Mouse (Mus musculus) brain, embryonic 14.5 days (tissue): ENCODE measurements around the gene Slc12a6. TPM values are rescaled to one million over a fixed set of nuclear protein-coding genes. Genes with fewer than 3 reads are reported as not detected.

Experiments used
- DNase-seq: peaks from one replicate; pipeline ENCODE4 v3.0.0-alpha.2; 2011; ENCODE audit warnings: low read depth
- CTCF ChIP-seq: fragments of 200-500 bp; IDR thresholded peaks from 2 replicates; pipeline ENCODE4 v1.5.1; 2012; ENCODE audit warnings: inconsistent platforms, mild to moderate bottlenecking, moderate library complexity, borderline replicate concordance; ENCODE audit not compliant: insufficient read depth, insufficient read length; ENCODE audit errors: extremely low read depth
- POLR2A ChIP-seq: fragments of 200-500 bp; IDR thresholded peaks from 2 replicates; pipeline ENCODE4 v1.6.1; 2012; ENCODE audit warnings: mild to moderate bottlenecking, inconsistent platforms, borderline replicate concordance; ENCODE audit not compliant: poor library complexity, insufficient read depth, insufficient read length, severe bottlenecking; ENCODE audit errors: extremely low read depth
- polyA plus RNA-seq: library from polyadenylated mRNA; depleted of rRNA; stranded (reverse); fragments of >200 nt; gene quantifications from 2 replicates; pipeline ENCODE4 v1.2.3, GENCODE M21; 2012; rRNA removed

Gene Slc12a6
- 48.3 and 52.9 TPM in 2 replicates for polyA plus RNA-seq

DNA sequence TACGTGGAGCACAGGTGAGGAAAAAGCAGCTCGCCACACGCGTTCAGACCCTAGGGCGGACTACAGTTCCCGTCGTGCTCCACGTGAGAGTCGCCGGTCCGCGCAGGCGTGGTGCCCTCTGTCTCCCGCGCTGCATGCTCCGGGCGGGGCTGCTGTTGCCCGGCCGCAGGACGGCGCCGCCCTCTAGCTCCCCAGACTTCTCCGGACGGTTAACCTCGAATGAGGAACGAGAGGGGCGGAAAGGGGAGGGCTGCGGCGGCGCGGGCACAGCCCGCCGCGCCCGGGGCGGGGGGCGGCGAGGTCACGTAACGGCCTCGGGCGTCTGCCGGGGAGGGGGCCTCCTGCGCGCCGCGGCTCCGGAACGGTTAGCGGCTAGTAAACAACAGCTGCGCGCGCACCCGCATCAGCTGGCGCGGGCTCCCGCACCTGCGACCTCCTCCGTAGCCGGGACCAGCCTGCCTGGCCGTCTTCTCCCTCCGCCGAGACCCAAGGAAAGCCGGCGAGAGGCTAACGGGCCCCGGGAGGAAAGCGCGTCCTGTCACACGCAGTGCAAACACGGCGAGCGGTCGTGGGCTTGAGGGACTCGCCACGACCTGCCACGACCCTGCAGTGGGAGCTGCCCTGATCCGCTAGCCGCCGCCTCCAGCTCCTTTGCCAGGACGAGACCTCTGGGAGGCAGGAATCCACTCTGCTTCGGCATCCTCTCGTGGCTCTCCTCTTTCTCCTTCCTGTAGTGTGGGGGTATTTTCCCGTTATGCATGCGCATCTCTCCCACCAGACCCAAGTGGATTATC is at the start of gene Slc12a6:
Gene Slc12a6 (plus strand): TSS at position 378 of the 794 bp plus-strand sequence.
- TF ChIP-seq POLR2A = peak; percentile 69
- TF ChIP-seq CTCF = no peak
- DNase-seq = peak; percentile 96

DNA sequence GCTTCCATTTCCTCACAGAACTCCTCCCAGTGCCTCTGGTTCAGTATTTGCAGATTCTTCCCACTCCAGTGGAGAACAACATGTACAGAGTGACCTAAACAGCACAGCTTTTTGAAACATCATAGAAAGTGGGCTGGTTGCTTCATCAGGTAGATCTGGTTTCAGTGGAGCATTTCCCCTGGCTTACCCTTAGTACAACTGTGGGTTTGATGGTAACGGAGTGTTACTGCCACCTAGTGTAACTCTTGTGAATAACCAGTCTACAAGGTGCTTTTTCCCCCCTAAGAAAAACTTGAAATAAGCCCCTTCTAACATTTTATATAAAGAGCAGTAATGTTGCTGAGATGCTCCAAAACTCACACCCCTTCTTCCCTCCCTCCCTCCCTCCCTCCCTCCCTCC is 49.6 kb upstream of the Slc12a6 start:
- DNase-seq = peak; percentile 70
- no peak for TF ChIP-seq POLR2A
- peak; percentile 53; the same call in 1 of the 2 replicates for TF ChIP-seq CTCF

DNA sequence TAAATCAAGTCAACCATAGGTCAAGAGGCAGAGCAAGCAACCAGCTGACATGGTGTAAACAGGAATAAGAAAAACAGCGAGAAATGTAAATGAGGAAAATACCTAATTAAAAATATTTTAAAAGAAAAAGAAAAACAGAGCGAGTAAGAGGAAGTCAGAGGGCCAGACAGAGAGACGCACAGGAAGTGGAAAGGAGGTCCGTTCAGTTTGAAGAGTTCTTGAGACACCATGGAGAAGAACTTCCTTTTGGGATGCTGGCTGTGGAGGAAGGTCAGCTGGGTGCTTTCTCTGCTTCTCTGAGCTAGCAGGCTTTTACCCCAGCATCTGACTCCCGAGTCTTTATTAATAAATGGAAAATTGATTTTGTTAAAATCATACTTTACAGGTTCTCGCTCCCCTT is 48.0 kb upstream of the Slc12a6 start:
- no peak for TF ChIP-seq POLR2A
- no peak for TF ChIP-seq CTCF
- DNase-seq = no peak

DNA sequence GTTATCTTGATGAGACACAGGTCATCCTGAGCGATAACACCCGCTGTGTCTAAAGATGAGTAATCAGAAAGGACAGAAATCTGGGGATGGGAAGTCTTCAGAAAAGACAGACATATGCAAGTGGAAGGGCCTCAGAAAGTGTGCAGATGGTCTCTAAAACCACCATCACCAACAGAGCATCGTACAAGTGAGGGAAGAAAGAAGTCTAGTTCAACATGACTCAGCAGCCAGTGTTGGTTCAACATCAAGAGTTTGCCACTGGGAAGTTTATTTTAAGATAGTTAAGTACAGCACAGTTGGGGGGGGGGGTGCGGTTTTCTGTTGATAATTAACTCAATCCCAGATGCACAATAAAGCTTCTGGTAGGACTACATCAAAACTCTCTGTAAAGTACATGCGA is 44.7 kb upstream of the Slc12a6 start:
- TF ChIP-seq POLR2A (no peak), CTCF (no peak)
- DNase-seq = no peak

DNA sequence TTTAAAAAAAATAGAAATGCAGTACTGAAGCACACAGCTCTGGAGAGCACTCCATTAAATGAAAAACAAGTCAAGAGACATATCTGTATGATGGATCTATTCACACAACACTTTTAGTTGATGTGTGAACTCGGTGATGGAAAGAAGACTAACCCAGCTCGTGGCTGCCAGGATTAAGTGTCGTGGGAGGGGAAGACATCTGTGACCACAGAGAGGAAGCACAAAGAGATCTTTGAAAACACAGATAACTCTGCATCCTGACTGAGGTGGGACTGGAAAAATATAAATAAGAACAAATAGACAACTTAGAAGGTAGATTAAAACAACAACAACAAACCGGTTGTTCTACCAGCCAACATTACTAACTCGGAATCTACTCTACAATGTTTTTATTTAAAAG is 43.0 kb upstream of the Slc12a6 start:
- TF ChIP-seq POLR2A (no peak), CTCF (no peak)
- DNase-seq = no peak

GRCm38 (mm10) chr2:112224356-112224755 is 41.3 kb upstream of the Slc12a6 start:
- no peak for DNase-seq
- TF ChIP-seq POLR2A (no peak), CTCF (no peak)

DNA sequence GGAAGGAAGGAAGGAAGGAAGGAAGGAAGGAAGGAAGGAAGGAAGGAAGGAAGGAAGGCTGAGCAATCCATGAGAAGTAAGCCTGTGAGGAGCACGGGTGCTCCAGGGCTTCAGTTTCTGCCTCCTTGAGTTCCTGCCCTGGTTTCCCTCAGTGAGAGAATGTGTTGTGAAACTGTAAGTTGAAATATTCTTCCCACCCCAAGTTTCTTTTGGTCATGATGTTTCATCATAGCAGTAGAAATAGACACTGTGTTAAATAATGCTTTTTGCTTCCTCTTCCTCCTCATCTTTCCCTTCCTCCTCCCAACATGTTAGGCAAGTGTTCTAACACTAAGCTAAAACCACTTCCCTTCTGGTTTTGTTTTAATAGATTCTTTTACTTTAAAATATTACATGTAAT is 33.0 kb upstream of the Slc12a6 start:
- DNase-seq = no peak
- no peak for TF ChIP-seq CTCF
- TF ChIP-seq POLR2A = no peak

DNA sequence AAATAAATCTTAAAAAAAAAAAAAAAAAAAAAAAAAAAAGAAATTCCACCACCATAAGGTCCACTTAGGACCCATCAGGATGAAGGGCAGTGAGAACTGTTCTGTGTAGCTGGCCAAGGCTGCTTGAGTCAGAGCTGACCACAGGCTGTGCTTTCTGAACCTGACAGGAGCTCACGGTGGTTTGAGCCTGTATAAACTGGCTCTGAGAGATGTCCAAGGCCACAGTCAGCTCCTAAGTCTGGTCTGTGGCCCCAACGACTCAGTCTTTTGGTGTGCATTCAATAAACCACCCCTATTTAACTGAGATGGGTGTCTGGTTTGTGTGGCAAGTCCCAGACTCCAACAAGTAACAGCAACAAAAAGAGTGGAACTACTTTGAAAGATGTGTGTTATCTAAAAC is 29.0 kb upstream of the Slc12a6 start:
- DNase-seq = no peak
- TF ChIP-seq POLR2A = no peak
- no peak for TF ChIP-seq CTCF

DNA sequence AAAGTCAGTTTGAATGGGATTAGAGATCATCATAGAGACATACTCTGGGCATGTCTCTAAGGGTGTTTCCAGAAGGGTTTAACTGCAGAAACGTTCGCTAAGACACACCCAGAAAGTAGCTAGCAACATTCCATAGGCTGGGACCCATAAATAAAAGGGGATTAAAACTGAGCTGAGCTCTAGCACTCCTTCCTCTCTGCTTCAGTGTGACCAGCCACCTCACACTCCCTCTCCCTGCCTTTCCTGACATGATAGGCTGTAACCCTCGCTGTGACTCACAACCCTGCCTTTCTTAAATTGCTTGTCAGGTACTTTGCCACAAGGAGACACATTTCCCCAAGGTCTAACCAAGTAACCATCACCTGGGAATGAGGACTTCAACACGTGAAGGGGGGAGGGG is 27.6 kb upstream of the Slc12a6 start:
- TF ChIP-seq POLR2A = no peak
- no peak for TF ChIP-seq CTCF
- DNase-seq = no peak

DNA sequence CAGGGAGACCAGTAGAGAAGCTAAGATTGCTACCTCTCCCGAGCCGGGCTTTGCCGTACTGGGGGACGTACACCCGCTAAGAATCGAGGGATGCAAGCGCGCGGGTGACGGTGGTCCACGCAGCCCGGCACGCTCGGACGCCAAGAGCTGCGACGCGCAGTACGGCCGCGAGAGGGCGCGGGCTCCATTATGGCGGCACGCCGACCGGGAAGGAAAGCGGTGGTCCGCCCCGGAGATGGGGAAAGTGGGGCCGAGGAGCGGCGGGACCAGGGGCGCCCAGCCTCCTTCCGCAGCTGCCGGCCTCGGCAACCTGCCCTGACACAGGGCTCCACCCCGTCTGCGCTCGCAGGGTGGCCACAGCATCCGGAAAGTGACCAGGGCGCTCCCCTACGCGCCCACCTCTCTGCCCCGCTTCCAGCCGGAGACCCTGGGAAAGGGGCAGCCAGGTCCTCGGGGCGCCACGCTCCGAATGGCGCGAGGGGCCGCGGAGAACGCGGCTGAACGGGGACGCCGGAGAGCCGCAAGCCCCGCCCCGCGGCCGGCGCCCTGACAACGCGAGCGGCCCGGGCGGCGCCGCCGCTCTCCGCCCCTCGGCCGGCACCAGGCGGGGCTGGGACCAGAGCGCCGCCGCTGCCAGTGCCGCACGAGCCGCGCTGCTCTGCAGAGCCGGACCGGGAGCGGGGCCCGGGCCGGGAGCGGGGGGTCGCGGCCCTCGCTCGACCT is 26.3 kb upstream of the Slc12a6 start, which contains the start of gene Lpcat4:
Gene Lpcat4 (plus strand): TSS at position 257 of the 723 bp plus-strand sequence.
- peak; percentile 93 for DNase-seq
- TF ChIP-seq CTCF (peak; percentile 84), POLR2A (peak; percentile 51)

DNA sequence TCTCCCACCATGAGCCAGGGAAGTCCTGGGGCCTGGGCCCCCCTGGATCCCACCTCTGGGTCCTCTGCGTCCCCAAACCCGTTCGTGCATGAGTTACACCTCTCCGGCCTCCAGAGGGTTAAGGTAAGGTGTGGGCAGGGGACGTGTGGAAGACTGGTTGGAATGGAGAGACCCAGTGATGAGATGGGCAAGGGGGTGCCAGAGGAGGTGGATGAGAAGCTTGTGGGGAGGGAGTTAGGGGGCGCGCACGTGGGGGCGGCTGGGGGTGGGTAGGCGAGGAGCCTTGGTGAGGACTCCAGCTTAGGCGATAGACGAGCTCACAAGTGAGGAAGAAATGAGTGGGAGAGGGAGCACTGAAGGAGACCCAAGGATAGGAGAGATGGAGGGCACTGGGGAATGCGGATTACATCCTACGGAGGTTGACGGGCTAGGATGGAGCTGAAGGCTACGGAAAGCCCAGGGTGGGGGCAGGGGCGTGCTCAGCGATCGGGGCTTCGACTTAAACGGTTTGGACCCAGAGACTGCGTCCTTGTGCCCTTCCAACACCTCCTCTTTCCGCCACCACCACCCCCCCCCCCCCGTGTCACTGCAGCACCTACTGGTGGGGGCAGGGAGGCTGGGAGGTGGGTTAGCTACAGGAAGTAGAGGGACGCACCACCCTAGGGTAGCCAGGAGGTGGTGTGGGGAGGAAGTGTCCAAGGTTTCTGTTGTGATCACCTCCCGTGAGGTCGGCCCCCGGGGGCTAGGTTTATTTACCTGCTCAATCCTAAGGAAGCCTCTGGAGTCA is 25.5 kb upstream of the Slc12a6 start:
- TF ChIP-seq POLR2A = no peak
- peak; percentile 69 for DNase-seq

GRCm38 (mm10) chr2:112241787-112242186 is 23.8 kb upstream of the Slc12a6 start:
- no peak for DNase-seq
- TF ChIP-seq POLR2A = no peak
- TF ChIP-seq CTCF = no peak

DNA sequence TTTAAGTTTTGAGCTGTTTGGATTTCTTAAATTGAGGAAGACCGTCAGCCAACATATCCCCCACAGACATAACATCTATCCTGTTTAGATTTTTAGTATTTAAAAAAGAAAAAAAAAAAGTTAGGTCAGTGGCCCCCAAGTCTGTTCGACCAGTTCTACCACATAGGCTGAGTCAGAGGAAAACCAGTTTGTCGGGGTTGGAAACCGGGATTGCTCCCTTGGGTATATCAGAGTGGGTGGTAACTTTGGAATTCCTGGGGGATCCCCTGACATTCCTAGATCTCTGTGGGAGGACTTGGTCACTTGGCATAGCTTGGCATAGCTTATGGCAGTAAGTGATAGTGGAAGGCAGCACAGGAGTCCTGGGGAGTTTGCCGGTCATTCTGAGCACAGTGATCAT is 20.3 kb upstream of the Slc12a6 start:
- TF ChIP-seq CTCF = no peak
- DNase-seq = no peak

GRCm38 (mm10) chr2:112246193-112246592 is 19.4 kb upstream of the Slc12a6 start:
- no peak for DNase-seq
- TF ChIP-seq CTCF = no peak
- TF ChIP-seq POLR2A = no peak

DNA sequence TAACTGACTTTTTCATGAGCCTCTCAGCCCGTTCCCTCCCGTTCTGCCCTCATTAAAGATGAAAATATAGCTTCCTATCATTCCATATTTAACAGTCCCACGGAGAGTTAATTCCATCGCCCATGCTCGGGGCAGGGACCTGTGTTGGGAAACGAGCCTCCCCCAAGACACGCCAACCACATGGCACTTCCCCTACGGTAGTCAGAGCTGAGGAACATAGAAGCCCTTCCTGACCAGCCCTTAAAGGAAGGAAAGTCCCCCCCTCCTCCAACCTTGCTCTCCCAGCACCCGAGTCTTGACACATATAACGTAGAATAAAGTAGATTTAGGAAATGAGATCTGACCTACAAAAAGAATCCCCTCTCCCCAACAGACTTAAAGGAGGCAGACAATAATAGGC is 18.3 kb upstream of the Slc12a6 start:
- no peak for DNase-seq
- TF ChIP-seq CTCF (no peak), POLR2A (no peak)
